ENCODE assay signal across 10 mouse cellular contexts in the genomic region with DNA sequence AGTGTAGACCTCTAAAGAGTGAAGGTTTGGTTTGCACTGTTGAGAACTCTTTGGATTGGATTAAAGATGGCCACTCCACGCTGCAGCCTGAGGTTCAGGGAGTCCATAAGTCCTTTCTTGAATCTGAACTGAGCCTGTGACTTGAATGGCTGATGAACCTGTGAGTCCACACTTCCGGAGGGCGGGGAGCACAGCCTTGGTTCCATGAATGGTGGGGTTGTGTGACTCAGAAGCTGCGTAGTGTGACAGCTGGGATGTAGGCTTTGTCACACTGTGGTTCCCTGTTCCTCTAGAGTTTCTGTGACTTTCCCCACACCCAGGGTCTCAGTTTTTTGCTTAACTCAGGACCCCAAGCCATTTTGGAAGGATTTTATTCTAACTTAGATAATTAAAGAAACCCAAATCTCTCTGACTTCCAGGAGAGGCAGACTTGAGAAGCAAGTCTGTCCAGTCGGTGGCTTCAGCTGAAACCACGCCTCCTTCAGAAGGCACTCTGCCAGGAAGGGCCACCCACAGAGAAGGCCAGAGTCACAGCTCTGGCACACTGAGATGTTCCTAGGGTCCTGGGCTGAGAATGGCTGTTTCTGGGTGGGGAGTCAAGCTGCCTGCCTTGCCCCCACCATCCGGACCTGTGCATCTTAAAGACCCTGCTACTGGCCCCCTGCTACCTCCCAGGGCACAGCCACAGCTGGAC. TPM values are rescaled to one million over a fixed set of nuclear protein-coding genes. Genes with fewer than 3 reads are reported as not detected.
A peak's percentile ranks its signal among the peaks of the same experiment; 100 is the strongest.
DNase-seq lines count a peak whose midpoint lies in the region; ATAC-seq and TF ChIP-seq lines count a peak whose summit lies in the region.
"Had no signal": no experiment of that assay in that cellular context is flagged by ENCODE, and none has a peak within 500 bp of the region (broad histone marks: within the 10 kb centered on the region; RNA-seq: fewer than 3 reads in every experiment).

No protein-coding gene starts in this region.

- peak overlapping the region; percentile 40 for H3K4me2 ChIP-seq in myocyte (ENCODE audit: low read depth)
- H3K4me2 ChIP-seq: heart, embryonic 11.5 days had no signal

- ATAC-seq in granulocyte monocyte progenitor cell, adult 5-6 weeks (replicated peaks; ENCODE audit: poor library complexity, severe bottlenecking) = peak; percentile 20; the same call in 1 of the 2 replicates

- peaks cover 80% of the 10 kb centered on the region for H3K27me3 ChIP-seq in myocyte (ENCODE audit: control insufficient read depth, insufficient read depth, insufficient read length)

- H3ac ChIP-seq in myocyte (ENCODE audit: control insufficient read depth, insufficient read length) = no peak overlapping the region

- H3K36me3 ChIP-seq in myocyte (ENCODE audit: control insufficient read depth, insufficient read depth) = no peaks in the 10 kb centered on the region

- H3K4me3 ChIP-seq in myocyte = no peak overlapping the region
- H3K4me3 ChIP-seq: megakaryocyte, embryonic 14.5 days had no signal

- no peaks in the 10 kb centered on the region for H3K79me2 ChIP-seq in myocyte (ENCODE audit: control insufficient read depth, insufficient read depth)

- intact Hi-C loops in heart, postnatal 25 days (cut with DNase I) = loop anchor here (1.0 kb wide), 1 partner anchor 51 kb away; no protein-coding TSS in a partner anchor

- DNase-seq in left cerebral cortex, adult 18-20 months (ENCODE audit: low spot score in 2 of 2) = peak; percentile 29 to 48
- DNase-seq in left cerebral cortex, adult 8-10 months (ENCODE audit: low spot score in 2 of 2) = no peak
- DNase-seq in adrenal gland, postnatal 14 days = peak; percentile 73
- no peak for DNase-seq in B cell, adult 2 months
- no peak for DNase-seq in heart, postnatal 25 days (ENCODE audit: low spot score)
- DNase-seq in spleen, adult 12 weeks (ENCODE audit: low spot score) = no peak

- no peak for TF ChIP-seq POLR2A in myocyte (IDR thresholded peaks at IDR 0.05; ENCODE audit: insufficient read length, low read depth)

TF ChIP-seq in myocyte, 11 proteins besides CTCF, POLR2A, EP300 and RAD21:
- TF ChIP-seq REST (IDR thresholded peaks at IDR 0.05; ENCODE audit: insufficient read depth, insufficient read length) (no peak), MYOD1 (IDR thresholded peaks at IDR 0.05; ENCODE audit: control insufficient read depth in 1 of 3, insufficient read length in 2 of 3, low read depth in 2 of 3) (peak in 1 of 3 experiments; percentile 31), E2F4 (IDR thresholded peaks at IDR 0.05; ENCODE audit: insufficient read depth) (no peak), MYOG (IDR thresholded peaks at IDR 0.05; ENCODE audit: control insufficient read depth in 1 of 3, insufficient read depth in 1 of 3, insufficient read length in 2 of 3, low read depth in 2 of 3) (peak in 1 of 3 experiments; percentile 28), TCF3 (IDR thresholded peaks at IDR 0.05; ENCODE audit: insufficient read length, low read depth) (no peak)

RNA-seq across cellular contexts. Expression of a gene that starts 13.8 kb away (rescaled TPM):
- total RNA-seq in left cerebral cortex, adult 18-20 months (2021) = 100 to 1,000 TPM; 114 to 130 TPM
- total RNA-seq in left cerebral cortex, adult 8-10 months (2022) = 100 to 1,000 TPM; 120 to 130 (median 126) TPM
- 5.1 and 5.3 TPM in 2 replicates for total RNA-seq in adrenal gland, postnatal 14 days (2021)
- 37.4 and 50.0 TPM in 2 replicates for total RNA-seq in granulocyte monocyte progenitor cell, adult 5-6 weeks (2014; fragmentation: Nextera tagmentation)
- 19.5 and 23.4 TPM in 2 replicates for total RNA-seq in granulocyte monocyte progenitor cell, adult 5-6 weeks (2017)
- polyA plus RNA-seq in myocyte (2012; fragmentation: generic; extraction: Trizol) = 0.28 TPM
- total RNA-seq in heart, postnatal 25 days (2021) = 1 to 10 TPM; 1.1 to 1.7 TPM

RNA-seq across cellular contexts. Expression of a gene that starts 33.2 kb away (rescaled TPM):
- total RNA-seq in left cerebral cortex, adult 18-20 months (2021) = under 1 TPM; 0.49 to 0.53 TPM
- total RNA-seq in left cerebral cortex, adult 8-10 months (2022) = under 1 TPM; 0.26 to 0.50 (median 0.38) TPM
- 0.19 and 0.26 TPM in 2 replicates for total RNA-seq in adrenal gland, postnatal 14 days (2021)
- total RNA-seq in granulocyte monocyte progenitor cell, adult 5-6 weeks (2014; fragmentation: Nextera tagmentation) = not detected in 2 replicates
- total RNA-seq in granulocyte monocyte progenitor cell, adult 5-6 weeks (2017) = not detected in 2 replicates
- not detected for polyA plus RNA-seq in myocyte (2012; fragmentation: generic; extraction: Trizol)
- not detected for total RNA-seq in heart, postnatal 25 days (2021)
- polyA plus RNA-seq: heart, embryonic 11.5 days had no signal

Comparison
In these comparisons a context has a peak if more than half of its experiments do, and no peak if none do; other contexts are left out.
1. DNase-seq: peak in left cerebral cortex, adult 18-20 months (2 of 2) and adrenal gland, postnatal 14 days (single experiment); none in left cerebral cortex, adult 8-10 months (0 of 2), B cell, adult 2 months (0 of 2), heart, postnatal 25 days (single experiment) and spleen, adult 12 weeks (single experiment).